Mouse (Mus musculus) lung, adult 2 months (tissue): ENCODE measurements around the gene Camk1d.

ENCODE experiments used
- CTCF ChIP-seq: fragments of 200-500 bp; IDR thresholded peaks from 2 replicates; pipeline ENCODE4 v1.5.1; 2011; ENCODE audit warnings: mild to moderate bottlenecking, low read length, control low read depth; ENCODE audit not compliant: insufficient read depth
- POLR2A ChIP-seq: fragments of 200-500 bp; IDR thresholded peaks from 2 replicates; pipeline ENCODE4 v1.6.1; 2011; ENCODE audit warnings: low read depth, mild to moderate bottlenecking, control low read depth, low read length, borderline replicate concordance; ENCODE audit errors: extremely low read depth

GRCm38 (mm10) chr2:5288593-5288992 lies 425.7 kb downstream of the Camk1d start:
- TF ChIP-seq POLR2A (no peak), CTCF (no peak)
